Mouse (Mus musculus): ENCODE data around the gene Gpat2. TPM values are rescaled to one million over a fixed set of nuclear protein-coding genes. Genes with fewer than 3 reads are reported as not detected.

Gene Gpat2
- total RNA-seq, 2 experiments from 2014 or later: not detected

Other genes starting within 250 kb of the Gpat2 start
- under 1 TPM; 0.31 to 0.53 TPM for gene 1810024B03Rik, start 216.9 kb upstream of the Gpat2 start, total RNA-seq (2021)
- gene Snrnp200, start 216.8 kb upstream of the Gpat2 start, total RNA-seq (2021): 10 to 100 TPM; 76.9 to 81.5 TPM
- gene Ciao1, start 177.4 kb upstream of the Gpat2 start, total RNA-seq (2021): 10 to 100 TPM; 63.6 to 64.1 TPM
- gene Tmem127, start 177.3 kb upstream of the Gpat2 start, total RNA-seq (2021): 100 to 1,000 TPM; 119 to 121 TPM
- 100 to 1,000 TPM; 169 to 186 TPM for gene Stard7, start 155.0 kb upstream of the Gpat2 start, total RNA-seq (2021)
- 1 to 10 TPM; 3.1 to 3.7 TPM for gene Dusp2, start 89.0 kb upstream of the Gpat2 start, total RNA-seq (2021)
- gene Astl, start 86.6 kb upstream of the Gpat2 start, total RNA-seq (2021): not detected
- under 1 TPM; 0.23 to 0.29 TPM for gene Adra2b, start 62.0 kb upstream of the Gpat2 start, total RNA-seq (2021)
- gene Fahd2a, start 19.4 kb downstream of the Gpat2 start, total RNA-seq (2021): 10 to 100 TPM; 11.5 to 17.6 TPM
- 10 to 100 TPM; 53.9 to 57.9 TPM for gene Kcnip3, start 96.9 kb downstream of the Gpat2 start, total RNA-seq (2021)
- gene Prom2, start 116.3 kb downstream of the Gpat2 start, total RNA-seq (2021): under 1 TPM; 0.07 to 0.14 TPM
- gene Zfp661, start 161.9 kb downstream of the Gpat2 start, total RNA-seq (2021): 1 to 10 TPM; 8.4 to 9.7 TPM
- gene Mrps5, start 162.0 kb downstream of the Gpat2 start, total RNA-seq (2021): 10 to 100 TPM; 69.9 to 91.1 TPM
- gene Mal, start 231.5 kb downstream of the Gpat2 start, total RNA-seq (2021): 1 to 10 TPM; 3.0 to 3.1 TPM